Mouse (Mus musculus) embryonic facial prominence, embryonic 12.5 days (tissue): ENCODE results near the gene Ghitm. TPM values are rescaled to one million over a fixed set of nuclear protein-coding genes. Genes with fewer than 3 reads are reported as not detected.
"Not testable (repeated sequence)": the region's sequence is repeated elsewhere in the genome, so short reads cannot be mapped to it uniquely, and the experiment has no call there.

Experiments used
- ATAC-seq: fragments of 200-750 bp; cut with Nextera tagmentation; 2 replicates; pipeline ENCODE4 v1.8.0; 2017; ENCODE audit not compliant: insufficient number of reproducible peaks, insufficient read depth, low FRiP score, low TSS enrichment
- H3K27ac ChIP-seq: fragments of 300-500 bp; sonication (generic); 2 replicates; pipeline ENCODE4 v1.5.1; 2016; ENCODE audit warnings: mild to moderate bottlenecking
- H3K27me3 ChIP-seq: fragments of 300-500 bp; sonication (generic); 2 replicates; pipeline ENCODE4 v1.6.1; 2016; ENCODE audit warnings: mild to moderate bottlenecking, moderate library complexity
- H3K36me3 ChIP-seq: fragments of 300-500 bp; sonication (generic); 2 replicates; pipeline ENCODE4 v1.6.1; 2016; ENCODE audit warnings: mild to moderate bottlenecking
- H3K4me1 ChIP-seq: fragments of 300-500 bp; sonication (generic); 2 replicates; pipeline ENCODE4 v1.6.1; 2016
- H3K4me2 ChIP-seq: fragments of 300-500 bp; sonication (generic); replicated peaks from 2 replicates; pipeline ENCODE4 v1.6.1; 2016; ENCODE audit warnings: mild to moderate bottlenecking, moderate library complexity
- H3K4me3 ChIP-seq: fragments of 300-500 bp; sonication (generic); 2 replicates; pipeline ENCODE4 v1.5.1; 2016; ENCODE audit warnings: mild to moderate bottlenecking
- H3K9ac ChIP-seq: fragments of 300-500 bp; sonication (generic); 2 replicates; pipeline ENCODE4 v1.6.1; 2016; ENCODE audit warnings: mild to moderate bottlenecking, moderate library complexity
- H3K9me3 ChIP-seq: fragments of 300-500 bp; sonication (generic); 2 replicates; pipeline ENCODE4 v1.6.1; 2016; ENCODE audit warnings: mild to moderate bottlenecking, moderate library complexity
- WGBS: fragments of 180-500 bp; shearing (Covaris S2); methylation state at CpG from one replicate; pipeline ENCODE4 v1.1.7; 2016; 5-methylcytosine and 5-hydroxymethylcytosine counted together
- polyA plus RNA-seq: library from polyadenylated mRNA; unstranded; fragments of >200 nt; fragmentation: Nextera tagmentation; extraction: Ambion mirVana; gene quantifications from 2 replicates; pipeline ENCODE4 v1.2.1, GENCODE M21; 2016

Ghitm gene
- polyA plus RNA-seq = 177 TPM in 2 replicates

DNA sequence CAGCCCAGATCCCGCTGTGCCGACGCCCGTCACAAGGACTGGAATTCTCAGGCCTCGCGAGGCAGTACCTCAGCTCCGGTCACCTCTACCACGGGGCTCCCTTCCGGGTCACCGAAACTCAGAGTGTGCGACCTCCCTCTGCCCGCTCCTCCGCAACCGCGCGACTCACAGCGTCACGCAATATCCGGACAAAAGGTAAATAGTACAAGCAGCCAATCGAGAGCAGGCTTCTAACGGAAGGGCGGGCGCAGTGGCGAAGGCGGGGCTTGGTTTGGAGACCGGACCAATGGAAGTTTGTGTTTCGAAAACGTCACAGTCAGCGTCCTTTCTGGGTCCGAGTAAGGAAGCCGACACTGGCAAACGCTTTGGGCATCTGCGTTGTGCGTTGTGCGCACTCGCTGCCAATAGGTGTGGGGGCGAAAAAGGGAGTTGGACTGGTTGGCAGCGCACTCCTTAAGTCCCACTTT lies at the start of gene Ghitm:
TSS of gene Ghitm (minus strand) at position 146 of the 467 bp plus-strand sequence.
- under 1% methylated on average over 38 of the region's 38 CpGs for WGBS
- H3K4me3 ChIP-seq = peak within 1 kb of the TSS; percentile 94
- 0 out of 2 replicates have a peak, but pooled peaks cover 3% of the 10 kb centered on the region for H3K4me1 ChIP-seq
- peak within 1 kb of the TSS; percentile 59 for H3K4me2 ChIP-seq
- H3K9me3 ChIP-seq = no peaks in the 10 kb centered on the region
- no peaks in the 10 kb centered on the region for H3K27me3 ChIP-seq
- peak within 1 kb of the TSS; percentile 84 for H3K9ac ChIP-seq
- peaks cover 13% of the 10 kb centered on the region for H3K36me3 ChIP-seq
- H3K27ac ChIP-seq = peak within 1 kb of the TSS; percentile 47; the same call in 1 of the 2 replicates
- peak; percentile 99 for ATAC-seq

DNA sequence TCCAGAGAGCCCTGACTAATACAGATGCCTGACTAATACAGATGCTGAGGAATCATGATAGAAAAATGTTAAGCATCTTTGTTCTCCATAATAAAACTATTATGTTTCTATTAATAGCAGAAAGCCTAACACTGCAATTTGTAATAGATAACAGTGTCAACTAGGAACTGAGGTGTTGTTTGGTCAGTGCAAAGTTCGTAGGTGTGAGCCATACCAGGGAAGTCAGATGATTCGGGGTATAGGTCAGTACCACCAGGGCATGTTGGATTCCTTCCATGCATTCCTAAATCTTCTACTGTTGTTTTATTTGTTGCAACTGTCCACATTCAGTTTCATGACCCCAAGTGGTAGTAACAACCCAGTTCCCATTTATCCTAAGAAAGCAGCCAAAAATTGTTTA lies 49.8 kb upstream of the Ghitm start:
- WGBS = 90% methylated on average over 2 of the region's 2 CpGs
- no peak for ATAC-seq
- no peak overlapping the region for H3K4me3 ChIP-seq
- H3K9ac ChIP-seq = no peak overlapping the region
- H3K4me1 ChIP-seq = no peaks in the 10 kb centered on the region
- no peaks in the 10 kb centered on the region for H3K36me3 ChIP-seq
- no peak overlapping the region for H3K27ac ChIP-seq
- no peak overlapping the region for H3K4me2 ChIP-seq
- no peaks in the 10 kb centered on the region for H3K9me3 ChIP-seq
- H3K27me3 ChIP-seq = no peaks in the 10 kb centered on the region

DNA sequence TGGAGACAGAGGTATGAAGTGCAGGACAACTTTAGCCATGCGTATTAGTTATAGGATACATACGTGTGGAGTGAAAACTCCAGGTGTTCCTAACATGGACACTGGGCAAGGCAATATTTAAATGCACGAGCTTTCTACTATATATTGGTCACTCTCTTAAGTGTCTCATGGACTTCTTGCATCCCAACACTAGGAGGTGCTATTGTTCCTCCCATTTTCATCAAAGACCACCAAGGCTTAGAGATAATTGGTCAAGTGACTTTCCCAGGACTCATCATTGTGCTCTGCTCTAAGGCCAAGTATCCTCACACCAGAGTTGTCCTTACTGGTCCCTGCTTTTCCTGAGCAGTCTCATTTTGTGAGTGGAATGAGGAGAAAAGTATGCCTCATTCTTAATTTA lies 39.4 kb upstream of the Ghitm start:
- H3K27ac ChIP-seq = no peak overlapping the region
- H3K4me3 ChIP-seq = no peak overlapping the region
- H3K9ac ChIP-seq = no peak overlapping the region
- no peaks in the 10 kb centered on the region for H3K27me3 ChIP-seq
- H3K9me3 ChIP-seq = no peaks in the 10 kb centered on the region
- no peaks in the 10 kb centered on the region for H3K36me3 ChIP-seq
- ATAC-seq = no peak
- no peak overlapping the region for H3K4me2 ChIP-seq
- 72% methylated on average over 3 of the region's 3 CpGs for WGBS
- no peaks in the 10 kb centered on the region for H3K4me1 ChIP-seq

- no peaks in the 10 kb centered on the region for H3K36me3 ChIP-seq
- H3K4me3 ChIP-seq = no peak overlapping the region
- no peaks in the 10 kb centered on the region for H3K4me1 ChIP-seq
- H3K4me2 ChIP-seq = no peak overlapping the region
- no peak overlapping the region for H3K9ac ChIP-seq
- H3K9me3 ChIP-seq = no peaks in the 10 kb centered on the region
- H3K27ac ChIP-seq = no peak overlapping the region
- no peaks in the 10 kb centered on the region for H3K27me3 ChIP-seq
- 74% methylated on average over 1 of the region's 1 CpGs for WGBS
- ATAC-seq = no peak
These were observed 30.3 kb upstream of the Ghitm start for GRCm38 (mm10) chr14:37165266-37165926.

- Histone ChIP-seq H3K4me1 (no peaks in the 10 kb centered on the region), H3K9me3 (no peaks in the 10 kb centered on the region), H3K27me3 (no peaks in the 10 kb centered on the region), H3K4me2 (no peak overlapping the region), H3K9ac (no peak overlapping the region), H3K36me3 (no peaks in the 10 kb centered on the region), H3K4me3 (no peak overlapping the region), H3K27ac (no peak overlapping the region)
- no peak for ATAC-seq
- WGBS = 80% methylated on average over 4 of the region's 4 CpGs
These were observed 29.4 kb upstream of the Ghitm start for GRCm38 (mm10) chr14:37164392-37165032.

- Histone ChIP-seq H3K9ac (no peak overlapping the region), H3K9me3 (no peaks in the 10 kb centered on the region), H3K27ac (no peak overlapping the region), H3K4me2 (no peak overlapping the region), H3K36me3 (no peaks in the 10 kb centered on the region), H3K4me1 (no peaks in the 10 kb centered on the region), H3K4me3 (no peak overlapping the region), H3K27me3 (no peaks in the 10 kb centered on the region)
- no peak for ATAC-seq
- 88% methylated on average over 4 of the region's 4 CpGs for WGBS
These were observed 28.3 kb upstream of the Ghitm start for GRCm38 (mm10) chr14:37163277-37163956.

DNA sequence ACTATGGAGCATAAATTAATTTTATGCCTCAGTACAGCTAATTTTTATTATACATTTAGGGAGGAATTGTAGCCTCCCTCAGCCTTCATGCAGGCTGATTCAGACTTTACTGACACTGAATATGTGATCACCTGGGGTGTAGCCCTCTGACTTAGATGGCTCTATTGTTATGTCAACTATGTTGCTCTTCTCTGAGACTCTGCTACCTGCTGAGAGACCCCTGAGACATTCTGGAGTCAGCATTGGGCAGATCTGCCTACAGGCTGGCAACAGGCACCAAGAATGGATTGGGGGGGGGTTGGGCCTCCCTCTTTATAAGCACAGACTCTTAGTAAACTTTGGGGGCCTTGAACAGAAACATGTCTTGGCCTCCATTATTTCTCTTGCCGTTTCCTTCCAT lies 19.3 kb upstream of the Ghitm start:
- Histone ChIP-seq H3K9ac (no peak overlapping the region), H3K36me3 (no peaks in the 10 kb centered on the region), H3K9me3 (no peaks in the 10 kb centered on the region; the same call in 1 of the 2 replicates), H3K4me2 (no peak overlapping the region), H3K27me3 (no peaks in the 10 kb centered on the region), H3K4me3 (no peak overlapping the region), H3K4me1 (no peaks in the 10 kb centered on the region), H3K27ac (no peak overlapping the region)
- WGBS = 81% methylated on average over 1 of the region's 1 CpGs
- no peak for ATAC-seq

DNA sequence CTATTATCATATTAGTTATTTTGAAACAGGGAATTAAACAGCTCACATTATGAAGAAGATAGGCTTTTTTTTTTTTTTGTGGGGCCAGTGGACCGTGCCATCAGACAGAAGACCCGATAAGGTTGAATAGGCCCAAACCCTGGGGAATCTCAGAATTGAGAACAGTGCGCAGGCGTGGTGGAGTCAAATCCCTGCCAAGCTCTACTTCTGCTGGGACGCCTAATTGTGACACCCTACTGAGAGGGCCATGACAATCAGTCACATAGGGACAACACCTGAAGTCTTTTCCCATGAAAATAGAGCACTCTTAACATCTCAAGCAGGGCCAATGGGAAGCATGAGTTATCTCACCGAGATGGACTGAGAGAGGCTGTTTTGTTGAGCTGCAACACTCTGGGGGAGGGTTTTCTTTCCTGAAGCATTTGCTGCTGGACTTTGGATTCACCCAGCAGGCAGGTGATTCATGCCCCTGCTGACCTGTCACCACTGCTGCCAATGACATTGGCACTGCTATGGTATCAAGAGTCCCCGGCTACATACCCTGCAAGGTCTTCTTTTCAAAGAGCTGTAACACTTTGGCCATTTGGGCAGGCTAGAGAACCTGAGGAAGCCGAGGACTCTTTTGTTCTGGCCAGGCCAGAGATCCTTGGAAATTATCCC lies 4.1 kb upstream of the Ghitm start:
- H3K27ac ChIP-seq = no peak overlapping the region
- no peak overlapping the region for H3K4me2 ChIP-seq
- no peaks in the 10 kb centered on the region for H3K36me3 ChIP-seq
- H3K9ac ChIP-seq = no peak overlapping the region
- H3K27me3 ChIP-seq = no peaks in the 10 kb centered on the region
- H3K4me3 ChIP-seq = no peak overlapping the region
- ATAC-seq = no peak
- 0 out of 2 replicates have a peak, but pooled peaks cover 1% of the 10 kb centered on the region for H3K4me1 ChIP-seq
- H3K9me3 ChIP-seq = no peaks in the 10 kb centered on the region
- 67% methylated on average over 8 of the region's 8 CpGs for WGBS

DNA sequence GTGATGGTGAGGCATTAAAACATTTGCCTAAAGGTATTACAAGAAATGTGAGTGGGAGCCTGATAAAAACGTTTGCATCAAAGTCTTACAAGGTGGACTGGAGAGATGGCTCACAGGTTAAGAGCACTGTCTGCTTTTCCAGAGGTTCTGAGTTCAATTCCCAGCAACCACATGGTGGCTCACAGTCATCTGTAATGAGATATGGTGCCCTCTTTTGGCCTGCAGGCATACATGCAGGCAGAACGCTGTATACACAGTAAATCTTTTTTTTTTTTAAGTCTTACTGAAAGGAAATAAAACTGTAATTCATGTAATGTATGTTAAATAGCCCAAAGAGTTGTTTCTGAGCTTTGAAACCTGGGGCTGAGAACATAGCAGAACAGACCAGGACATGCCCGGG lies 2.5 kb upstream of the Ghitm start:
- not testable (repeated sequence) for H3K36me3 ChIP-seq, H3K9me3 ChIP-seq, H3K27ac ChIP-seq, H3K9ac ChIP-seq, H3K4me1 ChIP-seq, H3K4me2 ChIP-seq, H3K27me3 ChIP-seq, H3K4me3 ChIP-seq, ATAC-seq
- WGBS = 83% methylated on average over 3 of the region's 3 CpGs

GRCm38 (mm10) chr14:37136110-37136509 lies 1.0 kb upstream of the Ghitm start:
- H3K4me2 ChIP-seq = no peak overlapping the region
- ATAC-seq = no peak
- WGBS = 75% methylated on average over 4 of the region's 4 CpGs
- H3K27ac ChIP-seq = no peak overlapping the region
- no peak overlapping the region for H3K4me3 ChIP-seq
- H3K27me3 ChIP-seq = no peaks in the 10 kb centered on the region
- H3K36me3 ChIP-seq = peaks cover 5% of the 10 kb centered on the region
- H3K4me1 ChIP-seq = 0 out of 2 replicates have a peak, but pooled peaks cover 3% of the 10 kb centered on the region
- H3K9me3 ChIP-seq = no peaks in the 10 kb centered on the region
- no peak overlapping the region for H3K9ac ChIP-seq

- Histone ChIP-seq H3K36me3 (peaks cover 8% of the 10 kb centered on the region), H3K27me3 (no peaks in the 10 kb centered on the region), H3K4me1 (0 out of 2 replicates have a peak, but pooled peaks cover 3% of the 10 kb centered on the region), H3K4me3 (peak overlapping the region; percentile 94), H3K27ac (no peak overlapping the region), H3K9me3 (no peaks in the 10 kb centered on the region), H3K9ac (peak overlapping the region; percentile 40; the same call in 1 of the 2 replicates), H3K4me2 (peak overlapping the region; percentile 59)
- no peak for ATAC-seq
- WGBS = 3% methylated on average over 10 of the region's 10 CpGs
These were observed 599 bp upstream of the Ghitm start for GRCm38 (mm10) chr14:37135671-37136070.
